Mouse (Mus musculus) kidney, embryonic 14.5 days (tissue): ENCODE results near the gene Pdxdc1. TPM values are rescaled to one million over a fixed set of nuclear protein-coding genes. Genes with fewer than 3 reads are reported as not detected.

Source experiments
- ATAC-seq: fragments of 200-750 bp; cut with Nextera tagmentation; 2 replicates; pipeline ENCODE4 v1.8.0; 2017; ENCODE audit warnings: moderate number of reproducible peaks, mild to moderate bottlenecking, moderate TSS enrichment, moderate library complexity; ENCODE audit not compliant: low FRiP score, low TSS enrichment
- H3K27ac ChIP-seq: fragments of 300-500 bp; sonication (generic); 2 replicates; pipeline ENCODE4 v1.5.1; 2014; ENCODE audit warnings: low read depth, mild to moderate bottlenecking, low read length, moderate library complexity, mixed read lengths
- H3K27me3 ChIP-seq: fragments of 300-500 bp; sonication (generic); 2 replicates; pipeline ENCODE4 v1.6.1; 2014; ENCODE audit warnings: mild to moderate bottlenecking, low read length; ENCODE audit not compliant: control insufficient read depth, insufficient read depth
- H3K36me3 ChIP-seq: fragments of 300-500 bp; sonication (generic); 2 replicates; pipeline ENCODE4 v1.6.1; 2014; ENCODE audit warnings: low read length, mixed read lengths; ENCODE audit not compliant: control insufficient read depth, insufficient read depth
- H3K4me1 ChIP-seq: fragments of 300-500 bp; sonication (generic); 2 replicates; pipeline ENCODE4 v1.6.1; 2014; ENCODE audit warnings: low read length, mixed read lengths; ENCODE audit not compliant: control insufficient read depth, insufficient read depth
- H3K4me2 ChIP-seq: fragments of 300-500 bp; sonication (generic); replicated peaks from 2 replicates; pipeline ENCODE4 v1.6.1; 2014; ENCODE audit warnings: low read depth, mild to moderate bottlenecking, low read length
- H3K4me3 ChIP-seq: fragments of 300-500 bp; sonication (generic); 2 replicates; pipeline ENCODE4 v1.5.1; 2014; ENCODE audit warnings: mild to moderate bottlenecking, low read length
- H3K9ac ChIP-seq: fragments of 300-500 bp; sonication (generic); 2 replicates; pipeline ENCODE4 v1.6.1; 2014; ENCODE audit warnings: low read depth, mild to moderate bottlenecking, low read length, moderate library complexity
- H3K9me3 ChIP-seq: fragments of 300-500 bp; sonication (generic); 2 replicates; pipeline ENCODE4 v1.6.1; 2016; ENCODE audit warnings: low read length; ENCODE audit not compliant: control insufficient read depth
- WGBS: fragments of 180-500 bp; shearing (Covaris S2); extraction: QIAGEN DNeasy Blood & Tissue Kit; methylation state at CpG from one replicate; pipeline ENCODE4 v1.1.7; 2014; 5-methylcytosine and 5-hydroxymethylcytosine counted together
- polyA plus RNA-seq: library from polyadenylated mRNA; unstranded; fragments of >200 nt; fragmentation: Nextera tagmentation; extraction: Ambion mirVana; gene quantifications from 2 replicates; pipeline ENCODE4 v1.2.1, GENCODE M21; 2014

Gene Pdxdc1
- 49.5 and 87.5 TPM in 2 replicates for polyA plus RNA-seq

DNA sequence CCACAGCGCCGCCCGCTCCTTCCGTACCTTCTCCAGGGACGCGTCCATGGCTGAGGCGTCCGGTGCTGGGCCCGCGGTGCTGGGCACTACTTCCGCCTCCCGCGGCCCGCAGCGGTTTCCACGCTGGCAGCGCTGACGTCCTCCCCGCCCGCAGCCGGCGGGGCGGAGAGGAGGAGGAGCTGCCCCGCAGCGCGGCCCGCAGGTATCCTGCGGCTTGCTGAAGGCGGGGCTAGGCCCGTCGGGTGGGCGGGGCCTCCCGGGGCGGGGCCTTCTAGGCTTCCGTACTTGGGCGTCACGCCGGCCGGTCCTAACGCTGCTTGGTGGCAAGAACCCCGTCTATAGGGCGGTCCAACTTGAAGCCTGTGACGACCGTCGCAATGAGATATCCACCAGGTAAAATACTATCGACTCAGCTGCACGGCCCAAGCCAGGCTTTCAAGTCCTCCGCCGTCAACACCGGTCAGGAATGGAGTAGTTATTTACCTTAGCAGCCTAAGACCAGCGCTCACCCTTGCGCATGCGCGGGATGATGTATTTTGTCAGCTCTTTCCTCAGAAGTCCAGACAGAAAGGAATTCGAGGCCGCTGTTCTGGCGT is at the start of gene Pdxdc1, which contains the start of gene Mpv17l:
Gene Pdxdc1, minus strand, starts transcription at position 244 of the 596 bp plus-strand sequence.
Gene Mpv17l, plus strand, starts transcription at position 274 of the 596 bp plus-strand sequence.
- Histone ChIP-seq H3K27me3 (no peaks in the 10 kb centered on the region), H3K4me3 (peak within 1 kb of the TSS; percentile 95), H3K36me3 (no peaks in the 10 kb centered on the region), H3K9ac (peak within 1 kb of the TSS; percentile 88), H3K4me2 (peak within 1 kb of the TSS; percentile 86), H3K4me1 (peaks cover 8% of the 10 kb centered on the region), H3K9me3 (no peaks in the 10 kb centered on the region), H3K27ac (peak within 1 kb of the TSS; percentile 81)
- under 1% methylated on average over 48 of the region's 57 CpGs for WGBS
- ATAC-seq = peak; percentile 99

DNA sequence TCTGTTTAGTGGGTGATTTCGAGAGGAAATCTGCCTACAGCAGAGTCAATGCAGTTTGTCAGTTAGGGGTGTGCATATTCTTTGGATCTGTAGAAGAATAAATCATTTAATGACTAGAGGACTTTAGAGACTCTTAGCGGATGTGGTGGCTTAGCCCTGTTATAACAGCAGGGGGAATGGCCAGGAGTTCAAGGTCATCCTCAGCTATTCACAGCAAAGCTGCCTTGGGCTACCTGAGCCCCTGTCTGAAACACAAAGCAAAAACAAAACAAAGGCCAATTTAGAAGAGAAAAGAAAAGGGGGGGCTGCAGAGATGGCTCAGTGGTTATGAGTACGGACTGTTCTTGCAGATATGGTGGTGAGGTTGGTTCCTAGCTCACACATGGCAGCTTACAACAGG is 48.3 kb upstream of the Pdxdc1 start:
- 72% methylated on average over 3 of the region's 3 CpGs for WGBS
- Histone ChIP-seq H3K4me1 (no peaks in the 10 kb centered on the region), H3K4me2 (no peak overlapping the region), H3K36me3 (no peaks in the 10 kb centered on the region), H3K27me3 (no peaks in the 10 kb centered on the region), H3K9ac (no peak overlapping the region), H3K27ac (no peak overlapping the region), H3K4me3 (no peak overlapping the region), H3K9me3 (no peaks in the 10 kb centered on the region)
- ATAC-seq = no peak

DNA sequence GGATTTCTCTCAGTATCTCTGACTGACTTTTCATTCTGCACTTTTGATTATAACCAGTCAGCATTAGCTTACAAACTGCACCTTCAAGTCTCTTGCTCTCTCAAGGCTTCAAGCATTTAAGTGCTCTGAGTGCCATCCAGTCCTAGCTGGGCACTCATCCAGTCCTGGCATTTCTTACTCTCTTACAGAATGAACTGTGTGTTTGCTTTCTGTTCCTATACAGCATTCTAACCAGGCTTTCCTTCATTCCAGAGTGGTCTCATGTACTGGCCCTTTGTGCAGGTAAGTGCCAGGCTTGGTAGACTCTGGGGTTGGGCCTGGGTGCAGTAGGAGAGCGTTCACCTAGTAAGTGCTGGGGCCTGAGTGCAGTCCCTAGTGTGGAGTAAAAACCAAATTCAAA is 43.4 kb upstream of the Pdxdc1 start:
- 94% methylated on average over 1 of the region's 1 CpGs for WGBS
- H3K27ac ChIP-seq = no peak overlapping the region
- no peak overlapping the region for H3K9ac ChIP-seq
- H3K36me3 ChIP-seq = no peaks in the 10 kb centered on the region
- no peak overlapping the region for H3K4me2 ChIP-seq
- H3K9me3 ChIP-seq = no peaks in the 10 kb centered on the region
- no peak overlapping the region for H3K4me3 ChIP-seq
- ATAC-seq = no peak
- no peaks in the 10 kb centered on the region for H3K4me1 ChIP-seq
- H3K27me3 ChIP-seq = no peaks in the 10 kb centered on the region

DNA sequence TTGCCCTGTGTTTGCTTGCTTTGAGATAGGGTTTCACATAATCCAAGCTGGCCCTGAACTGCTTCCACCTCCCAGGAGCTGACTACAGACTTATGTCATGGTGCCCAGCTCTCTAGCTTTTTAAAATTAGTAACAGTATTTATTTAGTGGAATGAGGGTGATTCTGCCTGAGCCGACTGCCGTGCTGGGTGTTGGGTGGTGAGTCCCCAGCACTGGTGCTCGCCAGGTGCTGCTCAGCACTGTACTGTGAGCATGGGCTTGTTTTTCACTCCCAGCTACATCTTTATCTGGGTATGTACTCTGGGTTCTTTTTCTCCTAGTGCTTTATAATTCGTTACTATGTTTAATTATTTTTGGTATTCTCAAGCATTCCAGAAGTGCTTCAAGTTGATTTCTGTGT is 42.2 kb upstream of the Pdxdc1 start:
- H3K4me1 ChIP-seq = no peaks in the 10 kb centered on the region
- WGBS = 76% methylated on average over 4 of the region's 4 CpGs
- no peak for ATAC-seq
- no peaks in the 10 kb centered on the region for H3K9me3 ChIP-seq
- no peaks in the 10 kb centered on the region for H3K27me3 ChIP-seq
- no peak overlapping the region for H3K27ac ChIP-seq
- H3K4me2 ChIP-seq = no peak overlapping the region
- H3K36me3 ChIP-seq = no peaks in the 10 kb centered on the region
- H3K9ac ChIP-seq = no peak overlapping the region
- H3K4me3 ChIP-seq = no peak overlapping the region

DNA sequence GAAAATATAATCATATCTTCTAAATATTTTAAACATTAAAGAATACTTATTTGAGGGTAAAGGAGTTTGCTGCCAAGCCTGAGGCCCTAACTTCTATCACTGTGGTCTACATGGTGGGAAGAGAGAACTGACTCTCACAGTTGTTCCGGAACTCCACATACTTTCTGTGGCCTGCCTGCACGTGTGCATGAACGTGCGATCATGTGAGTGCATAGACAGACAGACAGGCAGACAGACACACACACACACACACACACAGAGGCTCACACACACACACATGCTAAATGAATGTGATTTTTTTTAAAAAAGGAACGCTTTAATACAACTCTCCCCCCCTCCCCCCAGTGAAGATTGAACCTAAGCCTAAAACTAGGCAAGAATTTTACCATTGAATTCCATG is 41.8 kb upstream of the Pdxdc1 start:
- no peaks in the 10 kb centered on the region for H3K36me3 ChIP-seq
- no peaks in the 10 kb centered on the region for H3K9me3 ChIP-seq
- no peak overlapping the region for H3K4me3 ChIP-seq
- H3K27me3 ChIP-seq = no peaks in the 10 kb centered on the region
- H3K4me1 ChIP-seq = no peaks in the 10 kb centered on the region
- WGBS = 82% methylated on average over 5 of the region's 5 CpGs
- no peak for ATAC-seq
- H3K27ac ChIP-seq = no peak overlapping the region
- H3K4me2 ChIP-seq = no peak overlapping the region
- no peak overlapping the region for H3K9ac ChIP-seq

DNA sequence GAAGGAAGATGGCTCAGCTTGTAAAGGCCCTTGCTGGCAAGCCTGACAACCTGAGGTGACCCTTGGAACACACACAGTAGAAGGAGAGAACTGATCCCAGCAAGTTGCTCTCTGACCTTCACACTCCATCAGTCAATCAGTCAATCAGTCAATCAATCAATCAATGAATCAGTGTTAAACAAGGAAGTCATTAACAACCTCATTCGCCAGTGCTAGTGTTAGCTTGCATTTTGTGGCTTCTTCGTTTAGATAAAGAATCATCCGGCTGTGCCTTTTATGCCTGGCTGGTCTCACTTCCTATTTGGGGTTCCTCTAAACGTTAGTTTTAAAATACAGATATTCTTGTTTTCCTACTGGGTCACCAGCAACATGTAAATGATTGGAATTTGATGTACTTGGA is 41.2 kb upstream of the Pdxdc1 start:
- ATAC-seq = no peak
- Histone ChIP-seq H3K4me2 (no peak overlapping the region), H3K9ac (no peak overlapping the region), H3K36me3 (no peaks in the 10 kb centered on the region), H3K9me3 (no peaks in the 10 kb centered on the region), H3K4me1 (no peaks in the 10 kb centered on the region), H3K27ac (no peak overlapping the region), H3K27me3 (no peaks in the 10 kb centered on the region), H3K4me3 (no peak overlapping the region)
- 41% methylated on average over 4 of the region's 4 CpGs for WGBS

DNA sequence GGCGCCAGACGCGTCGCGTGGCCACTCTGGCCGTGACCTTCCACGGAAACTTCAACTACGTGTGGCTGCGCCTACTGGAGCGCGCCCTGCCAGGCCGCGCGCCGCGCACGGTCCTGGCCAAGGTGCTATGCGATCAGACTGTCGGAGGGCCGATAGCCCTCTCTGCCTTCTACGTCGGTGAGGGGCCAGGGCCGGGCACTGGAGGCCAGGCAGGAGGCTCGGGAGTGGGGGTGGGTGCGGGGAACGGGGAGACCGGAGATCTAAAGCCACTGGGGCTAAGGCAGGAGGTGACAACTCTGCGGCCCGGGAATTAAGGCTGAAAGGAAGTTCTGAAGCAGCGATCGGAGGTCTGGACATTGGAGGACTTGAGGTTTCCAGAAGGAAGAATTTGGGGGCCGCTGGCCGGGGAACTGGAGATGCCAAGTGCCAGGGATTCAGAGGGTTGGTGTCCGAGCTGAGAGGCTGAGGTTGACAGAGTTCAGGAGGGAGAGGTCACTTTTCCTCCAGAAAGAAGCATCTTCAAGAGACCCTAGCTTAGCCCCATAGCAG is 38.0 kb upstream of the Pdxdc1 start:
- peak overlapping the region; percentile 98 for H3K4me2 ChIP-seq
- H3K9ac ChIP-seq = peak overlapping the region; percentile 51
- H3K27me3 ChIP-seq = no peaks in the 10 kb centered on the region
- H3K4me3 ChIP-seq = peak overlapping the region; percentile 62
- no peaks in the 10 kb centered on the region for H3K36me3 ChIP-seq
- ATAC-seq = peak; percentile 89
- H3K9me3 ChIP-seq = no peaks in the 10 kb centered on the region
- no peak overlapping the region for H3K27ac ChIP-seq
- WGBS = 1% methylated on average over 34 of the region's 34 CpGs
- H3K4me1 ChIP-seq = no peaks in the 10 kb centered on the region

DNA sequence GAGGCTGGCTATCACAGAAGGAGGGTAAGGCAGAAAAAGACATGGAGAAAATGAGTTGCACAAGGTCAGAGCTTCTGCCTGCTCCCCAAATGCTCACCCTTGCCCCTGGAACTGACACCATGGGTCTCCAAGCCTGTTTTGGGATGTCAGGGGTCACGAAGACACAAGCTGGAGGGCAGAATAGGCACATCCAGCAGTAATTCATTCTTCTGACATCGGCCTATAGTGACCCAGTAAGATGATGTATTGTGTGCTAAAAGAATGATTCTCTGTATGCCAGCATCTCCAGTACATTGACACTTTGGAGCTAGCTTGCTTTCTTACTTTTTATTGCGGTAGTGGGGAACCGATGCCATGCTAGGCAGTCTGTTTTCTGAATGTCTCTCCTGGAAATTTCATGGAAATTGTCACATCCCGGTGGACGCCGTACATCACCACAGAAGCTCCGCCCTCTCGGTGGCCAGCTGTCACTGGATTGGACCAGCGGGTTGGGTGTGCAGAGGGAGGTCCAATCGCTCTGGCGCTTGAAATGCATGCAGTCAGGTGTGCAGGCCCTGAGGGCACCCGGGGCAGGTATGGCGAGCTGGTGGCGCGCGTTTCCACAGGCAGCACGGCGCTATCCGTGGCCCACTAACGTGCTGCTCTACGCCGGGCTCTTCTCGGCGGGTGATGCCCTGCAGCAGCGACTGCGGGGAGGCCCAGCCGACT is 37.4 kb upstream of the Pdxdc1 start:
- H3K4me2 ChIP-seq = peak overlapping the region; percentile 98
- H3K27ac ChIP-seq = no peak overlapping the region
- H3K4me1 ChIP-seq = no peaks in the 10 kb centered on the region
- peak overlapping the region; percentile 51 for H3K9ac ChIP-seq
- 6% methylated on average over 28 of the region's 28 CpGs for WGBS
- peak overlapping the region; percentile 62 for H3K4me3 ChIP-seq
- no peaks in the 10 kb centered on the region for H3K9me3 ChIP-seq
- H3K36me3 ChIP-seq = no peaks in the 10 kb centered on the region
- ATAC-seq = peak; percentile 96
- no peaks in the 10 kb centered on the region for H3K27me3 ChIP-seq

DNA sequence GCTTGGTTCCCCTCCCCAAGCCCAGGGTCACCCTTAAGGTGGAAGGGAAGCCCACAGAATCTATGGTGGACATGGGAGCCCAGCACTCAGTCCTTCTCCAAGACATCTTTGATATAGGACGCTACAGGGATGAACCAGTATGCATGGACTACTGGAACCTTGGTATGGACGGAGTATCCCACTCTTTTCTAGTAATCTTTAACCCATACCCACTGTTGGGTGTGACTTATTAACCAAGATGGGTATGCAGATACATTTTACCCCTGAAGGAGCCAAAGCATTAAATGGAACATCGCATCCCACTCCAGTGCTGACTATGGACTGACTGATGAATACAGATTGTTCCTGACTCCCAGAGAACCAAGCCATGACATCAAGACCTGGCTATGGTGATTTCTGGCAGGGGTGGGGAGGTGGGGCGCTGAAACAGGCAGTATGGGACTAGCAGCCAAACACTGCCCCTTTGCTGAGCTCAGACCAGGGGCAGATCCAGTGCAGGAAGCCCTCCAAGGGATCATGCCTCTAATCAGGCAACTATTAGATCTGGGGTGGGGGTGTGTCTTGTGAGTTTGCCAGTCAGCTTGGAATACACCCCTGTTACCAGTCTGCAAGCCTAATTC is 24.6 kb upstream of the Pdxdc1 start:
- no peaks in the 10 kb centered on the region for H3K36me3 ChIP-seq
- H3K4me2 ChIP-seq = no peak overlapping the region
- 83% methylated on average over 4 of the region's 4 CpGs for WGBS
- no peaks in the 10 kb centered on the region for H3K27me3 ChIP-seq
- no peak overlapping the region for H3K9ac ChIP-seq
- no peaks in the 10 kb centered on the region; the same call in 1 of the 2 replicates for H3K9me3 ChIP-seq
- H3K4me1 ChIP-seq = no peaks in the 10 kb centered on the region
- no peak for ATAC-seq
- no peak overlapping the region for H3K27ac ChIP-seq
- no peak overlapping the region for H3K4me3 ChIP-seq
